Mouse (Mus musculus) adipocyte (in vitro differentiated cells): Measurements from ENCODE around the gene Gucy2e.

Experiments used
- DNase-seq: peaks from one replicate; pipeline ENCODE4 v3.0.0-alpha.2; 2016; ENCODE audit warnings: low spot score

Gucy2e gene

GRCm38 (mm10) chr11:69236061-69236925, 543 bp downstream of the Gucy2e start:
- no peak for DNase-seq

GRCm38 (mm10) chr11:69235285-69236060, 1.4 kb downstream of the Gucy2e start:
- no peak for DNase-seq

GRCm38 (mm10) chr11:69233141-69233540, 3.7 kb downstream of the Gucy2e start:
- no peak for DNase-seq

- DNase-seq = no peak
Measured at GRCm38 (mm10) chr11:69230420-69230819, 6.4 kb downstream of the Gucy2e start.

- peak; percentile 47 for DNase-seq
Measured at GRCm38 (mm10) chr11:69225715-69226114, 11.1 kb downstream of the Gucy2e start.

- peak; percentile 10 for DNase-seq
Measured at GRCm38 (mm10) chr11:69223101-69223500, 13.7 kb downstream of the Gucy2e start.

GRCm38 (mm10) chr11:69221070-69221469, 15.8 kb downstream of the Gucy2e start:
- DNase-seq = peak; percentile 14

GRCm38 (mm10) chr11:69218661-69219060, 18.2 kb downstream of the Gucy2e start:
- no peak for DNase-seq

GRCm38 (mm10) chr11:69217411-69217810, 19.4 kb downstream of the Gucy2e start:
- DNase-seq = no peak

- DNase-seq = no peak
Measured at GRCm38 (mm10) chr11:69211431-69211830, 25.4 kb downstream of the Gucy2e start.

- peak; percentile 12 for DNase-seq
Measured at GRCm38 (mm10) chr11:69202469-69203230, 34.2 kb downstream of the Gucy2e start.

- DNase-seq = no peak
Measured at GRCm38 (mm10) chr11:69200231-69200630, 36.6 kb downstream of the Gucy2e start.

- DNase-seq = no peak
Measured at GRCm38 (mm10) chr11:69199251-69199650, 37.6 kb downstream of the Gucy2e start.

- DNase-seq = no peak
Measured at GRCm38 (mm10) chr11:69197743-69198142, 39.1 kb downstream of the Gucy2e start, which contains the start of gene Alox8. Gene Alox8 (minus strand): TSS chr11:69197843.

- DNase-seq = no peak
Measured at GRCm38 (mm10) chr11:69197194-69197593, 39.6 kb downstream of the Gucy2e start.

GRCm38 (mm10) chr11:69196766-69197165, 40.1 kb downstream of the Gucy2e start:
- no peak for DNase-seq

GRCm38 (mm10) chr11:69192840-69193239, 44.0 kb downstream of the Gucy2e start:
- DNase-seq = peak; percentile 66

- no peak for DNase-seq
Measured at GRCm38 (mm10) chr11:69185936-69186335, 50.9 kb downstream of the Gucy2e start.

- no peak for DNase-seq
Measured at GRCm38 (mm10) chr11:69185031-69185430, 51.8 kb downstream of the Gucy2e start.

GRCm38 (mm10) chr11:69180120-69180519, 56.7 kb downstream of the Gucy2e start:
- no peak for DNase-seq

GRCm38 (mm10) chr11:69179512-69179911, 57.3 kb downstream of the Gucy2e start:
- DNase-seq = no peak

- DNase-seq = no peak
Measured at GRCm38 (mm10) chr11:69178525-69178924, 58.3 kb downstream of the Gucy2e start.
